Mouse (Mus musculus) stomach, postnatal 0 days (tissue): Measurements from ENCODE around the gene Krcc1. TPM values are rescaled to one million over a fixed set of nuclear protein-coding genes. Genes with fewer than 3 reads are reported as not detected.
"Not testable (repeated sequence)": the region's sequence is repeated elsewhere in the genome, so short reads cannot be mapped to it uniquely, and the experiment has no call there.

ENCODE experiments used
- ATAC-seq: fragments of 200-750 bp; cut with Nextera tagmentation; 2 replicates; pipeline ENCODE4 v1.8.0; 2017; ENCODE audit not compliant: low FRiP score, low TSS enrichment
- DNase-seq: peaks from one replicate; pipeline ENCODE4 v3.0.0-alpha.2; 2016; ENCODE audit warnings: low spot score
- H3K27ac ChIP-seq: fragments of 300-500 bp; sonication (generic); replicated peaks from 2 replicates; pipeline ENCODE4 v1.5.1; 2014; ENCODE audit warnings: mild to moderate bottlenecking, control low read depth
- H3K27me3 ChIP-seq: fragments of 300-500 bp; sonication (generic); 2 replicates; pipeline ENCODE4 v1.6.1; 2014; ENCODE audit warnings: low read length; ENCODE audit not compliant: control insufficient read depth, insufficient read depth
- H3K36me3 ChIP-seq: fragments of 300-500 bp; sonication (generic); 2 replicates; pipeline ENCODE4 v1.6.1; 2014; ENCODE audit warnings: low read length, mixed read lengths; ENCODE audit not compliant: control insufficient read depth, insufficient read depth
- H3K4me1 ChIP-seq: fragments of 300-500 bp; sonication (generic); replicated peaks from 2 replicates; pipeline ENCODE4 v1.6.1; 2014; ENCODE audit warnings: antibody characterized with exemption; ENCODE audit not compliant: control insufficient read depth, insufficient read depth
- H3K4me2 ChIP-seq: fragments of 300-500 bp; sonication (generic); replicated peaks from 2 replicates; pipeline ENCODE4 v1.6.1; 2014; ENCODE audit warnings: low read depth, mild to moderate bottlenecking, control low read depth, moderate library complexity
- H3K4me3 ChIP-seq: fragments of 300-500 bp; sonication (generic); 2 replicates; pipeline ENCODE4 v1.5.1; 2014; ENCODE audit warnings: low read depth, low read length, control low read depth
- H3K9ac ChIP-seq: fragments of 300-500 bp; sonication (generic); 2 replicates; pipeline ENCODE4 v1.6.1; 2014; ENCODE audit warnings: mild to moderate bottlenecking, low read length, control low read depth, mixed read lengths
- H3K9me3 ChIP-seq: fragments of 300-500 bp; sonication (generic); 2 replicates; pipeline ENCODE4 v1.6.1; 2016; ENCODE audit warnings: low read length; ENCODE audit not compliant: control insufficient read depth
- CTCF ChIP-seq: IDR thresholded peaks from 2 replicates; pipeline ENCODE4 v1.5.1; 2016; ENCODE audit warnings: antibody characterized with exemption, low read depth, mild to moderate bottlenecking, moderate library complexity
- EP300 ChIP-seq: optimal IDR thresholded peaks from 2 replicates; pipeline ENCODE3; 2016; ENCODE audit warnings: antibody characterized with exemption
- WGBS: fragments of 180-500 bp; shearing (Covaris S2); extraction: QIAGEN DNeasy Blood & Tissue Kit; methylation state at CpG from one replicate; pipeline ENCODE4 v1.1.7; 2014; 5-methylcytosine and 5-hydroxymethylcytosine counted together
- polyA plus RNA-seq: library from polyadenylated mRNA; unstranded; fragments of >200 nt; fragmentation: Nextera tagmentation; extraction: Ambion mirVana; gene quantifications from 2 replicates; pipeline ENCODE4 v1.2.1, GENCODE M21; 2015

The Krcc1 gene
- polyA plus RNA-seq, 1 experiment from 2014 or later = 79.7 TPM

- H3K27ac ChIP-seq = no peak overlapping the region
- TF ChIP-seq EP300 (no peak), CTCF (no peak)
- H3K4me3 ChIP-seq = no peak overlapping the region
- ATAC-seq = no peak
- no peaks in the 10 kb centered on the region for H3K36me3 ChIP-seq
- H3K9me3 ChIP-seq = no peaks in the 10 kb centered on the region
- H3K27me3 ChIP-seq = no peaks in the 10 kb centered on the region
- no peak overlapping the region for H3K4me2 ChIP-seq
- H3K4me1 ChIP-seq = no peaks in the 10 kb centered on the region
- no peak for DNase-seq
- WGBS = 78% methylated on average over 2 of the region's 2 CpGs
- no peak overlapping the region for H3K9ac ChIP-seq
Observed at GRCm38 (mm10) chr6:71258562-71258961, 12.9 kb upstream of the Krcc1 start.

GRCm38 (mm10) chr6:71259166-71259565, 12.3 kb upstream of the Krcc1 start:
- no peaks in the 10 kb centered on the region for H3K4me1 ChIP-seq
- no peak overlapping the region for H3K4me3 ChIP-seq
- H3K27me3 ChIP-seq = no peaks in the 10 kb centered on the region
- no peak overlapping the region for H3K9ac ChIP-seq
- no peak overlapping the region for H3K27ac ChIP-seq
- WGBS = 88% methylated on average over 4 of the region's 4 CpGs
- no peak overlapping the region for H3K4me2 ChIP-seq
- H3K36me3 ChIP-seq = no peaks in the 10 kb centered on the region
- DNase-seq (no peak), ATAC-seq (no peak)
- no peaks in the 10 kb centered on the region for H3K9me3 ChIP-seq
- TF ChIP-seq EP300 = no peak
- TF ChIP-seq CTCF = no peak

GRCm38 (mm10) chr6:71260051-71260640, 11.3 kb upstream of the Krcc1 start:
- ATAC-seq (no peak), DNase-seq (no peak)
- H3K4me3 ChIP-seq = no peak overlapping the region
- no peaks in the 10 kb centered on the region for H3K27me3 ChIP-seq
- WGBS = 47% methylated on average over 6 of the region's 6 CpGs
- no peak overlapping the region for H3K9ac ChIP-seq
- no peaks in the 10 kb centered on the region for H3K9me3 ChIP-seq
- TF ChIP-seq CTCF = no peak
- no peak for TF ChIP-seq EP300
- no peaks in the 10 kb centered on the region for H3K4me1 ChIP-seq
- no peak overlapping the region for H3K27ac ChIP-seq
- no peak overlapping the region for H3K4me2 ChIP-seq
- H3K36me3 ChIP-seq = no peaks in the 10 kb centered on the region

GRCm38 (mm10) chr6:71261060-71261459, 10.4 kb upstream of the Krcc1 start:
- DNase-seq (no peak), ATAC-seq (no peak)
- WGBS = 45% methylated on average over 3 of the region's 3 CpGs
- Histone ChIP-seq H3K27me3 (no peaks in the 10 kb centered on the region), H3K4me1 (no peaks in the 10 kb centered on the region), H3K4me2 (no peak overlapping the region), H3K36me3 (no peaks in the 10 kb centered on the region), H3K9ac (no peak overlapping the region), H3K9me3 (no peaks in the 10 kb centered on the region), H3K4me3 (no peak overlapping the region), H3K27ac (no peak overlapping the region)
- TF ChIP-seq CTCF = no peak
- TF ChIP-seq EP300 = no peak

GRCm38 (mm10) chr6:71262142-71262833, 9.2 kb upstream of the Krcc1 start:
- no peak overlapping the region for H3K9ac ChIP-seq
- DNase-seq (no peak), ATAC-seq (no peak)
- H3K27ac ChIP-seq = no peak overlapping the region
- no peaks in the 10 kb centered on the region for H3K27me3 ChIP-seq
- no peaks in the 10 kb centered on the region for H3K36me3 ChIP-seq
- no peak overlapping the region for H3K4me3 ChIP-seq
- no peak for TF ChIP-seq EP300
- no peak for TF ChIP-seq CTCF
- H3K4me2 ChIP-seq = no peak overlapping the region
- no peaks in the 10 kb centered on the region for H3K9me3 ChIP-seq
- H3K4me1 ChIP-seq = no peaks in the 10 kb centered on the region
- WGBS = 66% methylated on average over 8 of the region's 8 CpGs

GRCm38 (mm10) chr6:71267603-71268002, 3.9 kb upstream of the Krcc1 start:
- H3K9ac ChIP-seq, H3K4me1 ChIP-seq, ATAC-seq, H3K4me3 ChIP-seq, H3K36me3 ChIP-seq, H3K9me3 ChIP-seq, H3K4me2 ChIP-seq, H3K27ac ChIP-seq, H3K27me3 ChIP-seq, DNase-seq: not testable (repeated sequence)
- 75% methylated on average over 7 of the region's 7 CpGs for WGBS
